Mouse (Mus musculus) bone marrow, adult 2 months (tissue): ENCODE results near the gene Mier3. TPM values are rescaled to one million over a fixed set of nuclear protein-coding genes. Genes with fewer than 3 reads are reported as not detected.

Source experiments
- H3K27ac ChIP-seq: fragments of 200-500 bp; 2 replicates; pipeline ENCODE4 v1.5.1; 2012; ENCODE audit warnings: low read depth, mild to moderate bottlenecking, control low read depth, inconsistent platforms, low read length; ENCODE audit not compliant: control insufficient read depth, poor library complexity, insufficient read depth
- H3K4me1 ChIP-seq: fragments of 200-500 bp; 2 replicates; pipeline ENCODE4 v1.6.1; 2011; ENCODE audit warnings: low read length; ENCODE audit not compliant: control insufficient read depth, insufficient read depth
- H3K4me3 ChIP-seq: fragments of 200-500 bp; replicated peaks from 2 replicates; pipeline ENCODE3; 2011; ENCODE audit warnings: mild to moderate bottlenecking, low read depth, low read length, control low read depth; ENCODE audit not compliant: control insufficient read depth
- CTCF ChIP-seq: fragments of 200-500 bp; IDR thresholded peaks from 2 replicates; pipeline ENCODE4 v1.5.1; 2011; ENCODE audit warnings: low read length, control low read depth; ENCODE audit not compliant: control insufficient read depth, insufficient read depth
- POLR2A ChIP-seq: fragments of 200-500 bp; IDR thresholded peaks from 2 replicates; pipeline ENCODE4 v1.6.1; 2011; ENCODE audit warnings: low read depth, mild to moderate bottlenecking, control low read depth, low read length, borderline replicate concordance; ENCODE audit not compliant: control insufficient read depth
- WGBS: fragments of 180-500 bp; shearing (Covaris S2); methylation state at CpG from one replicate; pipeline ENCODE4 v1.1.7; 2018; 5-methylcytosine and 5-hydroxymethylcytosine counted together
- polyA plus RNA-seq: library from polyadenylated mRNA; stranded (reverse); fragments of >200 nt; gene quantifications from 2 replicates; pipeline ENCODE4 v1.2.4, GENCODE M21; 2011; ENCODE audit warnings: low replicate concordance; ENCODE audit not compliant: missing spikeins, insufficient read depth, insufficient read length

The Mier3 gene
- polyA plus RNA-seq, 1 experiment = 22.4 TPM

DNA sequence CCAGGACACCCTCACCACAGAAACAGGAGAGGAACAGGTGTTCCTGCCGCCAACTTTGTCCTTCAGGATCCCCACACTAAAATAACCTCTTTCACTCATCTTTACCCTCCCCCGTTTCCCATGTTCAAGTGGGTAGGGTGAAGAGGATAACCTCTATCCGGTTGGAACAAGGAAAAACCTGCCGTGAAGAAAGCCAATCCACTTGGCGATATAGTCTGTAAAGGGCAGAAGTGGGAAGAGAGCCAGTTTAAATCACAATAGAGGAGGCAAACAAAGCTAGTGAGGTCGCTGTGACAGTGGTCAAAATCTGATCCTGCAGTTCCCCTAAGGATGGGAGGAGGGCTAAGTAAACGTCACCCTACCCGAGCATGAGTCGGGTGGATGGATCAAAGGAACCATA lies 38.9 kb downstream of the Mier3 start:
- Histone ChIP-seq H3K27ac (no peak overlapping the region), H3K4me1 (no peaks in the 10 kb centered on the region), H3K4me3 (no peak overlapping the region)
- WGBS = 81% methylated on average over 9 of the region's 9 CpGs
- TF ChIP-seq CTCF (no peak), POLR2A (no peak)

DNA sequence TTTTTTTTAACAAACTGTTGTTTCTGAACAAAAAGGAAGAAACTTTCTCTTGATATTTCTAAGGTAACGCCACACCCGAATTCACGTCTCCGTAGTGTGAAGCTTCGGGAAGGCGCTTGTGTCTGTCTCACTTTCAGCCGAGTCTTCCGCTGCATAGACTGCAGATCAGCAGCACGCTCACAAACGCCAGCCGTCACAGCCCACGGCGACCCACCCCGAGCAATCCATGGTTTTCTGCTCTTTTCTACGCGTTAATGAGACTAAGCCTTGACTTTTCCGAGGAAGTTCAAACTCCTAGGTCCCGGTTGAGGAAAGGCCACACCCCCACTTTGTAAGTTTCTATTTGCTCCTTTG lies 44.0 kb downstream of the Mier3 start:
- H3K4me1 ChIP-seq = no peaks in the 10 kb centered on the region
- H3K4me3 ChIP-seq = peak overlapping the region; percentile 77
- no peak for TF ChIP-seq CTCF
- no peak for TF ChIP-seq POLR2A
- WGBS = 0% methylated on average over 18 of the region's 18 CpGs
- peak overlapping the region; percentile 69 for H3K27ac ChIP-seq

DNA sequence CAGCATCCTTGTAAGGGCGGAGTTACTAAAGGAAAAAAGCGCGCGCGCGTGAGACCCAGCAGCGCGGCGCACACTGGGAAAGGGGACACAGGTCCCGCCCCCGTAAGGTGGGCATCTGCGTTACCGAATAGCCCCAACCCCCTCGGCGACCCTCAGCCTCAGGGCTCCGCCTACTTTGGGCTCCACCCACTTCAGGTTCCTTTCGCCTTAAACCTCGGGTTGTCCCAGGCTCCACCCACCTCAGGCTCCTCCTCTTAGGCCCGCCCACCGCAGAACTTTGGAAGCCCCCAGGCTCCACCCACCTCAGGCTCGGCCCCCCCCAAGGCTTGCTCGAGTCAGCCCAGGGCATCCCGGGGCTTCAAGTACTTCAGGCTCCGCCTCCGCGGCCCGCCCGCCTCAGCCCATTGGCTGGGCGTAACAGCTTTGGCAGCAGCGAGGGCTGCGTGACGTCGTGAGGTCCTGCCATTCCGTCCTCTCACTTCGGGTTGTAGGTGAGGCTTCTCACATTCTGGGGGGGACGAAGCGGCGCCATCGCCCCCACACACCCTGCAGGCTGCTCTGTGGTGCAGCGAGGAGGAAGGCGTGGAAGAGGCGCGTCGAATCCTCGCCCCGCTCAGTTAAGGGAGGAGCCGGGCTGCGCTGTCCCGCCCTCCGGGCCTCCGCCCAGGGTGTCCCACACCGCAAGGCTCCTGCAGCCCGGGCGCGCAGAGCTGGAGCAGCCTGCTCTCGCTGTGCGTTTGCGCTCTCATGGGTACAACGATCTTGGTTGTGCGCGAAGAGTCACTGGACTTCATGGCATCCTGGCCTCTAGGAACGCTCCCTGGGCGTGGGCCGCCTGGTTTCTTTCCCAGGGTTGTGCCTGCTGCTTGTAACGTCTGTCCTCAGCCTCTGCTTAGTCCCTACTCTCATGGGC lies 44.6 kb downstream of the Mier3 start:
- Histone ChIP-seq H3K27ac (peak overlapping the region; percentile 84), H3K4me1 (no peaks in the 10 kb centered on the region), H3K4me3 (peak overlapping the region; percentile 77)
- TF ChIP-seq CTCF (no peak), POLR2A (peak; percentile 65; the same call in 1 of the 2 replicates)
- WGBS = under 1% methylated on average over 65 of the region's 65 CpGs

DNA sequence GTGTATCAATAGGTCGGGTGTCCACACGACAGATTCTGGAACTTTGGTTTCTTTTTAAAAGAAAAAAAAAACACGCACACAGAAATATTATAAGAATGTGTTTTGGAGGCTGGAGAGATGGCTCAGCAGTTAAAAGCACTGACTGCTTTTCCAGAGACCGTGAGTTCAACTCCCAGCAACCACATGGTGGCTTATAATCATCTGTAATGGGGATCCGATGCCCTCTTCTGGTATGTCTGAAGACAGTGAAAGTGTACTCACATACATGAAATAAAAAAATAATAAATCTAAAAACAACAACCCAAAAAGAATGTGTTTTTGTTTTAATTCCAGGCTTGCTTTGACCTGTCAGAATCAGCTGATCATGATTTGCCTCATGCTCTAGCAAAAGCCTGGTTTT lies 46.1 kb downstream of the Mier3 start:
- no peak overlapping the region for H3K4me3 ChIP-seq
- no peaks in the 10 kb centered on the region for H3K4me1 ChIP-seq
- TF ChIP-seq POLR2A (no peak), CTCF (no peak)
- WGBS = 82% methylated on average over 5 of the region's 5 CpGs
- H3K27ac ChIP-seq = no peak overlapping the region

DNA sequence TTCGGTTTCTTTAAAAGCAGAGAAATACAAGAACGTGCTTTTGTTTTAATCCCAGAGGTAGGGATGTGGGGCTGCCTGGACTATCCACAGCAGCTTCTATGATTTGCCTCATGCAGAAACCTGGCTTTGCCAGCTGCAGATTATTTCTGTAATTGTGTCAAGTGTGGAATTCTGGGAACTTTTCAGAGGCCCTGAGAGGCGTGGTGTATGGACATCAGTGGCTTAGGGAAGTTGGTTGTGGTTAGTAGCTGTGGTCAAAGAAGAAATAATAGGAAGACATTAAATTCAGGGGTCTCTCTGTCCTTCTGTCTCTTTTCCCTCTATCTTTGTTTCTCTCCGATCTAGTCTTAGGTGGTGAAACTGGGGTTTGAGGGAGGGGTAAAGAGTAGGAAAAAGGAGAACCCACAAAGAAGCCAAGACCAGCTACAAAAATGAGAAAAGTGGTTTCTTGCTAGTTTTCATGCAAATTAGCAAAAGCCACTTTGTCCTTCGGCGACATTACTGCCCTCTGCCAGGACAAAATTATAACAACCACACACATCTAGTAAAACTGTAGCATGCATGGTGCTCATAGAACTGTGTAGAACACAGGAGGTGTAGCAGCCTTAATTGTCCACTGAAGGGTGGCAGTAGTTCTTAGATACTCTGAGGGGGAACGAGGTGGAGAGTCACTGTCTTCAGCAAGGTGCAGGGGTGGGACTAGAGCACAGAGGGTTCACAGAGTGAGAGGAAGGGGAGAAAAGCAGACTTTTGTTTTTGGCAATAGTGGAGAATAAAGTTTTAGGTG lies 60.6 kb downstream of the Mier3 start:
- Histone ChIP-seq H3K4me3 (no peak overlapping the region), H3K4me1 (peaks cover 2% of the 10 kb centered on the region; the same call in 1 of the 2 replicates), H3K27ac (no peak overlapping the region)
- TF ChIP-seq POLR2A (no peak), CTCF (no peak)
- 26% methylated on average over 7 of the region's 7 CpGs for WGBS

DNA sequence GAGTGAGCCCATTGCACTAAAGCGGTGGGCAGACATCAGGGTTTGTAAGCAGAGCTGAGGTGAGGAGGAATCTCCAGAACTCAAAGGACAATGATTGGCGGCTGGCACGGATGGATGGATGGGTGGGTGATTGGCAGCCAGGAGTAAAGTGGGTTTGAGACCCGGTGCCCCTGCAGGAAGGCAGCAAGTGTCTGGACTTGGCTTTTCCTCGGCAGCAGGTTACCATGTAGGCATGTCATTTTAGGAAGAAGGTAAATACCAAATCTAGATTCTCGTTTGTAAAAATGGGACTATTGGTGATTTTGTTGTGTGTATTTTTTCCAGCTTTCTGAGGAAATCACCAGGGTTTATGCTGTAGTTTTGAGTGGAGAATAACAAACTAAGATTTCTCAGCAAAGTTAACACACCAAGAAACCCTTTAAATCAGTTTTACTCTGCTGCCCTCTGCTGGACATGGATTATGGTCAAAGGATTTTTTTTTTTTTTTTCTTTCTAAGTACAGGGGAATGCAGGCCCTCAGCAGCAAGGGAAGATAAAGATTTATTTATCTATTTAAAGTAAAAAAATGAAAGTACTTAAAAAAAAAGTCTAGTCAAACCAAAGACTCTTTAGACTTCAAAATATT lies 61.3 kb downstream of the Mier3 start:
- TF ChIP-seq POLR2A (no peak), CTCF (peak; percentile 34)
- Histone ChIP-seq H3K4me3 (no peak overlapping the region), H3K27ac (no peak overlapping the region), H3K4me1 (peaks cover 2% of the 10 kb centered on the region; the same call in 1 of the 2 replicates)
- 51% methylated on average over 6 of the region's 6 CpGs for WGBS

DNA sequence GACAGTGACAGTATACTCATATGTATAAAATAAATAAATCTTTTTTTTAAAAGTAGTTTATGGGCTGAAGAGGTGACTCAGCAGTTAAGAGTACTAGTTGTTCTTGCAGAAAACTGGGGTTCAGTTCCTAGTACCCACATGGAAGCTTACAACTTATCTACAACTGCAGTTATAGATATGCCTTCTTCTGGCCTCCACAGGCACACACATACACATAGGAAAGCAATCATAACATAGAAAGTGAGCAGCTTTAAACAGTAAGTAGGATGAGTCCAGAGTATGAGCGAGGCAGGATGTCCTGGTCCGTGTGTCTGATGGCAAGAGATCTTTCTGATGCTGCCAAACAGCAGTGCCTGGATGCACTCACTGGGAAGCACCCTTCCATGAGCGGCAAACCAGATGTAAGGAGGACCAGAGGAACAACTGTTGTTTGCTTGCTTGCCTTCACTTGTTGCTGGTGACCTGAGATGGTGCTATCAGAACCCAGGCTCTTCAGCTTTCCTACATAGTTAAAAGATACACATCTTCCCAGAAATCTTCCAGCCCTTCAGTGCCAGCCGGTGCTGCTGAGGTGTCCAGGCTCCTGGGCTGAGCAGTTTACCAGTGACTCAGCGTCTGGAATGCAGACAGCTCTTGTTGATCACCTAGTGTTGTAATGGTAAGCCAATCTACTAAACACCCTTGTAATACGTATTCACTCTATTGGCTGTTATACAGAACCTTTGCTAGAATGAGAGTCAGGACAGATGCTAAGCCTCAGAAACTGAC lies 63.6 kb downstream of the Mier3 start:
- Histone ChIP-seq H3K27ac (no peak overlapping the region), H3K4me3 (no peak overlapping the region), H3K4me1 (peaks cover 2% of the 10 kb centered on the region; the same call in 1 of the 2 replicates)
- TF ChIP-seq CTCF (no peak), POLR2A (no peak)
- 82% methylated on average over 6 of the region's 6 CpGs for WGBS

DNA sequence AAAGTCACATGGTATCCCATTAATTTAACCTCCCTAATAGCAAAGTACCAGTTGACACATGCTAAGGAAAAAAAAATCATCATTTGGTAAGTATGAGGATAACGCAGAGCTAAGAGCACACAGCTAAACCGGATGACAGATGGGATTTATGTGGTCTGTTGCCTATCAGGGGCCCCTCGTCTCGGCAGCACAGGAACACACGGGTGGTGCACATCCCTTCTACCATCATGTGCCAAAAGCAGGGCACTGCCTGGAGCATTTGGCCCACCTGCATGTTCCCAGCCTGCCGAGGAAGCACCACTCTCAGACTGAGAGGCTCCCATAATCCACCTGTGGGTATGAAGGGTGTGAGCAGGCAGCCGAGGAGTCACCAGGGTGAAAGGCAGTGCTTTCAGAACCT lies 64.4 kb downstream of the Mier3 start:
- Histone ChIP-seq H3K4me3 (no peak overlapping the region), H3K27ac (no peak overlapping the region), H3K4me1 (peaks cover 2% of the 10 kb centered on the region; the same call in 1 of the 2 replicates)
- TF ChIP-seq CTCF = no peak
- no peak for TF ChIP-seq POLR2A
- WGBS = 53% methylated on average over 7 of the region's 7 CpGs
